Mouse (Mus musculus) olfactory bulb, adult 2 months (tissue): Measurements from ENCODE around the gene Gstcd. TPM values are rescaled to one million over a fixed set of nuclear protein-coding genes. Genes with fewer than 3 reads are reported as not detected.
A peak's percentile ranks its signal among the peaks of the same experiment; 100 is the strongest.

Source experiments
- H3K27ac ChIP-seq: fragments of 200-500 bp; 2 replicates; pipeline ENCODE4 v1.5.1; 2012; ENCODE audit warnings: low read depth, low read length; ENCODE audit not compliant: insufficient read depth
- H3K4me1 ChIP-seq: fragments of 200-500 bp; 2 replicates; pipeline ENCODE4 v1.6.1; 2012; ENCODE audit warnings: low read length; ENCODE audit not compliant: control insufficient read depth, insufficient read depth
- H3K4me3 ChIP-seq: fragments of 200-500 bp; 2 replicates; pipeline ENCODE4 v1.5.1; 2012; ENCODE audit warnings: mild to moderate bottlenecking, low read depth, low read length, moderate library complexity; ENCODE audit not compliant: insufficient read depth
- CTCF ChIP-seq: fragments of 200-500 bp; IDR thresholded peaks from 2 replicates; pipeline ENCODE4 v1.5.1; 2012; ENCODE audit warnings: low read depth, mild to moderate bottlenecking, low read length, moderate library complexity; ENCODE audit not compliant: insufficient read depth
- POLR2A ChIP-seq: fragments of 200-500 bp; IDR thresholded peaks from 2 replicates; pipeline ENCODE4 v1.6.1; 2012; ENCODE audit warnings: mild to moderate bottlenecking, low read depth, low read length, moderate library complexity; ENCODE audit not compliant: insufficient read depth
- WGBS: fragments of 180-500 bp; shearing (Covaris S2); methylation state at CpG from one replicate; pipeline ENCODE4 v1.1.7; 2018; 5-methylcytosine and 5-hydroxymethylcytosine counted together
- polyA plus RNA-seq: library from polyadenylated mRNA; stranded (reverse); fragments of >200 nt; gene quantifications from 2 replicates; pipeline ENCODE4 v1.2.4, GENCODE M21; 2012; ENCODE audit warnings: low replicate concordance; ENCODE audit not compliant: missing spikeins, insufficient read depth, insufficient read length

The Gstcd gene
- polyA plus RNA-seq, 1 experiment = not detected

DNA sequence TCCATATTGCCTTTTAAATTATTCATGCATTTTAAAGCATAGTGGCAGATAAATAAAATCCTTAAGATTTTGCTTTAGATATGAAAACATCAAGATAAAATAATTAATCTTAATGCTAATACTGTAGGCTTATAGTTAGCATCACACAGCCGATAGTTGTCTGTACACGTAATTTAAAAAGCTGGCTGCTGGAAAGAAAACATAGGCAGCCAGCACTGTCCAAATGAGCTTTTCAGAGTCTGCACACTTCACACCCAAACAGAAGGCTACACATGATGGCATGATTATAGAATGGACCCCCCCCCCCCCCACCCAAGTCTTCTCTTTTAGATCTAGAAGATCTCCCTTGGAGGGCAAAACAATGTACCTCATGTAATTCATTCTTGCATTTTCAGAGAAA, 109.9 kb downstream of the Gstcd start:
- Histone ChIP-seq H3K4me1 (no peaks in the 10 kb centered on the region), H3K4me3 (no peak overlapping the region), H3K27ac (no peak overlapping the region)
- TF ChIP-seq POLR2A (no peak), CTCF (no peak)
- WGBS = 94% methylated on average over 2 of the region's 2 CpGs

DNA sequence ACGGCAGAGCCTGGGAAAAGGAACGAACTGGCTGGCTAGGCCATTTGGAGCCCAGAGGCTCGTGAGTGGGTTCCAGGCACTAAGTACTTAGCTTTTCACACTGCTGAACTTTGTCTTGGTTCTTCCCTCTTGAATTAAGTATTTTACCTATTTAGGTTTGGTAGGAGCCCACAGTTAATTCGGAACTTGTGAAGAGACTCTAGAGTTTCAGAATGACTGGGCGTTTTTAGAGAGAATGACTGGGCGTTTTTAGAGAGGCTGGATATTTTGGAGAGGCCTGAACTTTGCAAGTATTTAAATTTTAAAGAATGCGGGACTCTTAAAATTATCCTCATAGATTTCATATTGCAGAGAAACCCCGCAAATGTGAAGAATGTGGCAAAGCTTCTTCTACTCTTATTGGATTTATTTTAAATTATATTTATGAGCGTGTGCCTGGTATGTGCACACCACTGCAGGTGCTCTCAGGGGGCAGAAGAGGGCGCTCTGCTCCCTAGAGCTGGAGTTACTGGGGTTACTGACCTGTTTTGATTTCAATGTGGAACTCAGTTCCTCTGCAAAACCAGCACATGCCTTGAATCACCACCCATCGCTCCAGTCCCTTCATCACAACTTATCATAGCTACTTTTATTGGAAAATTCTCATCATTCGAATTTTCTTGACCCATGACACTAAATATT, 111.9 kb downstream of the Gstcd start:
- H3K4me1 ChIP-seq = no peaks in the 10 kb centered on the region
- 96% methylated on average over 12 of the region's 12 CpGs for WGBS
- no peak overlapping the region for H3K27ac ChIP-seq
- no peak overlapping the region for H3K4me3 ChIP-seq
- no peak for TF ChIP-seq POLR2A
- no peak for TF ChIP-seq CTCF

DNA sequence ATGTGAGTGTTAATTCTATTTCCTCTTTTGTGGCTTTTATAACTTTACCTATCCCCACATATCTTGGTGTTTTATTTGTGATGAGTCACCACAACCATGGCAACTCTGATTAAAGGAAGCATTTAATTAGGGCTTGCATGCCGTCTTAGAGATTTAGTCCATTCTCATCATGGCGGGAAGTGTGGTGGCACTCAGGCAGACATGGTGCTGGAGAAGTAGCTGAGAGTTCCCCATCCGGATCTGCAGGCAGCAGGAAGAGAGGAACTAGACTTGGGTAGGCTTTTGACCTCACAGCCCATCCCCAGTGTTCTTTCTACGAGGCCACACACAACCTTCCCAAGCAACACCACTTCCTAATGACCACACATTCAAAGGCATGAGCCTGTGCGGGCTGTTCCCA, 125.6 kb downstream of the Gstcd start:
- no peak for TF ChIP-seq CTCF
- TF ChIP-seq POLR2A = no peak
- no peak overlapping the region for H3K4me3 ChIP-seq
- WGBS = 59% methylated on average over 5 of the region's 5 CpGs
- H3K27ac ChIP-seq = no peak overlapping the region
- H3K4me1 ChIP-seq = no peaks in the 10 kb centered on the region

DNA sequence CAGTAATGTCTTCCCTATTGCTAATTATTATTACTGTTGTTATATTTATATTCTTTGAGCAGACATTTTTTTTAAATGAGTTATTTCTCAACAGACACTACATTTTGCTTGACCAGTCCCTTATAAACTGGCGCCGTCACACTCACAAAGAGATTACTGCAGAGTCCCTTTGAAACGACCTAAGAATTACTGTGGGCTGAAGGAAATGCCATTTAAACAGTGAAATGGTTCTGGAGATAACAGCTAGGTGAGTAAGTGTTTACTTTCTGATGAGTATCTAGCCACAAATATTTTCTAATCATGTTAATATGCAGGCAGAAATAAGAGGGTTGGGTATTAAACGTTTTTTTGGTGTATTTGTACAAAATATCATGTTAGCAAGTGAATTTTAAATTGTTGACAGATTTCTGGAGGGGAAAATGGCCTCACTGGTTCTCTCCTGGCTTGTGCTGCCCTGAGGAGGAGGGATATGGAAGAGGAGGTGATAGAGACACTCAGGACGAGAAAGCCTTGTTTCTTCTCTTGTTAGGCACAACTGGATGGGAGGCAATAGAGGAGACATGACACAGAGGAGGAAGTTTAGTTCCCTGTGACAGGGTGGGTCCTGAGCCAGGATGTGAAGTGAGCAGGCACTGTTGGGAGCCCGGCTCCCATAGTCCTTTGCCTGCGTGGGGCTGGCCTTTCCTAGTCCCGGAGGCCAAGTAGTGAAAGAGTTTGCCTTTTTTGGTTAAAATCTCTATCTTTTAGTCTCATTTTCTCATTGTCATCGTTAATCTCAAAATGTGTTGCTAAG, 126.9 kb downstream of the Gstcd start:
- Histone ChIP-seq H3K4me3 (no peak overlapping the region), H3K27ac (no peak overlapping the region), H3K4me1 (no peaks in the 10 kb centered on the region)
- WGBS = 78% methylated on average over 9 of the region's 9 CpGs
- TF ChIP-seq CTCF = no peak
- TF ChIP-seq POLR2A = no peak

DNA sequence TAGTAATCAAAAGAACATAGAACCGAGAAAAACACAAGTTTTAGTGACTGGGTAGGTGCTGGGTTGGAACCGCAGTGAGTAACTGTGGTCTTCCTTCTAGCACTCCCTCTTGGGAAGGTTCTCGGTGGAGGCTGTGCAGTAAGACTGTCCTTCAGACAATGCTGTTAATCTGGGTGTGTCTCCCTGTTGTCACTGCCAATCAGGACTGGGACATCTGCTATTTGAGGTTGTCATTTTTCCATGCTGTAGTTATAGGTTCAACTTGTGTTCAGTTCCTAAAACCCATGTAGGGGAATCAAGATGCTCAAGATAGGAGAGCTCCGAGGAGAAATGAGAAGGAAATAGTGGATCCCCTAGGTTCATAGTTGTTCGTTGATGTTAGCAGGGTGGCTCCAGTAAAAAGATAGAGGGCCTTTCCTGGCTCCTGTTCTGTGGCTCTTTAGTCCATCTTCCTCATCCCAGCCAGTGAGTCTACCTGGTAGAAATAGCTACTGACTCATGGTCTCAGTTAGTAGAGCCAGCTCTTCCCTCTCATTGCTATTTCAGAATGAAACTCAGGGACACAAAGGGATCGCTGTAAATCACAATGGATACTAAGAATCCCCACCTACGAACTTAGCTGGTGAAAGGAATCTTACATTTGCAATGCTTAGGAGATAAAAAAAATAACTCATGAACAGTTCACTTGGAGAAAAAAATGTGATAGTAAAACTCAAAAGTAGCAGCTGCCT, 129.0 kb downstream of the Gstcd start:
- H3K4me3 ChIP-seq = no peak overlapping the region
- H3K27ac ChIP-seq = no peak overlapping the region
- TF ChIP-seq POLR2A (no peak), CTCF (no peak)
- H3K4me1 ChIP-seq = no peaks in the 10 kb centered on the region
- 88% methylated on average over 7 of the region's 7 CpGs for WGBS

DNA sequence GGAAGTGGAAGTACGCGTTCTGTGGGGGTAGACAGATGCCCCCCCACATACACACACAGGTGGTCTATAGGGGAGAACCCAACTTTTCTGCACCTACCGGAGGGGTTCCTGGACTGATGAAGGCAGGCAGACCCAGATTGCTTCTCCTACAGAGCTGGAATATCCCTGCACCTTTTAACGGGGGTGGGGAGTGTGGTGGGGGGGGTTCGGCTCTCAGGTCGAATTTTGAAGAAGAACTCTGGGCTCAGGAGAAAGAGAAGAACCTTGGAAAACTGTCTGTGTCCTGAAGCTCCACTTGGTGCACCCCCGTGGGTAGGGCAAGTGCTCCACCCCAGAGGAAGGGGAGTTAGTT, 141.3 kb downstream of the Gstcd start:
- 13% methylated on average over 7 of the region's 7 CpGs for WGBS
- H3K27ac ChIP-seq = no peak overlapping the region
- peak overlapping the region; percentile 62 for H3K4me3 ChIP-seq
- TF ChIP-seq POLR2A (no peak), CTCF (no peak)
- peaks cover 12% of the 10 kb centered on the region for H3K4me1 ChIP-seq

DNA sequence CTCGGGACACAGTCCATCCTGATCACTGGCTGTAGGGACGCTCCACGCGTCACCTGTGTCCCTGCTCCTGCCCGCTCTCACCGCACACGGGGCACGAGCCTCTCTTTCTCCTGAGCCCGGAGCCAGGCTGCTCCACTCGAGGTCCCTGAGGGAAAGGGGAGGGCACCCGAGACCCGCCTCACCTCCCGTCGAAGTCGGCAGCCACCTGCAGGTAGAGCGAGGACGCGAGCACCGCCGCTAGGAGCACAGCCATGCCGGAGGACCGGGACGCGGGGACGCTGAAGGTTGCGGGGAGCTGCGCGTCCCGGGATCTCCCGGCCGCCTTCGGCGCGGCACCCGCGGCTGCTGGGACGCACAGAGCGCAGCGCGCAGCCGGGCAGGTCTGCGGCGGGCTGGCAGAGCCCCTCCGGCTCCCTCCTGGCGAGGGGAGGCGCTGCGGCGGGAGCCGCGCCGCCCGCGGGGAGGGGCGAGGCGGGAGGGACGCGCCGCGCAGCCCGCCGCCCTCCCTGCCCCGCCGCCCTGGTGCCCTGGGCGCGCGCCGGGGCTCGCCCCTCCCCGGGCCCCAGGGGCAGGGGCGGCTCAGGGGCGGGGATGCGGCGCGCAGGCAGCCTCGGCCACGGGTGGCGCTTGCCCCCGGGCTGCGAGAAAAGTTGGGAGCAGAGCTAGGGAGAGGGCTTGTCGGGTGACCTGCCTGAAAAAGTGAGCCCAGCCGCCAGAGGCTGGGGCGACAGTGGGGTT, 141.9 kb downstream of the Gstcd start, which contains the start of gene Npnt:
Npnt (minus strand) TSS at position 501 of the 738 bp plus-strand sequence.
- Histone ChIP-seq H3K4me3 (peak within 1 kb of the TSS; percentile 62), H3K4me1 (peaks cover 12% of the 10 kb centered on the region), H3K27ac (no peak within 1 kb of the TSS)
- TF ChIP-seq POLR2A (no peak), CTCF (no peak)
- under 1% methylated on average over 82 of the region's 82 CpGs for WGBS

DNA sequence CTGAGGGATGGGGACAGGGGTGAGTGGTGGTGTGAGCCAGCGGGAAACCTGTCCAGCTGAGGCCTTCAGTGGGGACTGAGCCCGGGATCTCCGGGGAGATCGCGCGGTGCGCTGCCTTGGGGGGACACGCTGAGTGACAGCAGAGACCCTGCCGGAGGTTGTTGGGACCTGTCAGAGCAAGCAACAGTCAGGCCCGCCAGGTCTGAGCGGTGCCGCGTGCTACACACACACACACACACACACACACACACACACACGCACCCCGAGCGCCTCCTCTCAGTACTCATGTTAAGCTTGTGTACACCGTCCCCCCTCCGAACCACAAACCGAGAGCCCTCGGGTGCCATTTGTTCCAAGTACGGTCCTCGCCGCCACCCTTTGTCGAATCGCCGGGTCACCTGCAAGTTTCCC, 142.4 kb downstream of the Gstcd start:
- 2% methylated on average over 26 of the region's 26 CpGs for WGBS
- Histone ChIP-seq H3K4me3 (peak overlapping the region; percentile 62), H3K4me1 (peaks cover 12% of the 10 kb centered on the region), H3K27ac (no peak overlapping the region)
- no peak for TF ChIP-seq CTCF
- TF ChIP-seq POLR2A = no peak

DNA sequence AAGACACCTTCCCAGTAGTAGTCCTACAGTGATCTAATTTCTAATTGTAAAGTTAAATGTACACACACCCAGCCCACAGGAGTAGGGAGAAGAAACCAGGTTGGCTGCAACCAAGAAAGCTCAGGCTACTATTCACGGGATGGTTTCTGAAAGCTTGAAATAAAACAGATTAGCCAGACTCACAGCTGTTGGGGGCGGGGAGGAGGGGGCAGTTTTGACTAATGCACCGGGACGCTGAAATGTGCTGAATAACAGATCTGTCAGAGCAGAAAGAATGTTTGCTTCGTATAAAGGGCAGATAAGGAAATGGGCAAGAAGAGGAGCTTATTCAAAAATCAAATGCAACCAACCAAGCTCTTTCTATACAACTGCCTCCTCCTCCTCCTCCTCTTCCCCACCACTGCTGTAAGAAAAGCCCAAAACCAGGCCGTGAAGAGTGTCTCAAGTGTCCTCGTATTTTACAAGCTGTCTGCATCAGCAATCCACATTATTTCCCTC, 143.5 kb downstream of the Gstcd start:
- peaks cover 12% of the 10 kb centered on the region for H3K4me1 ChIP-seq
- TF ChIP-seq POLR2A = no peak
- no peak for TF ChIP-seq CTCF
- H3K27ac ChIP-seq = no peak overlapping the region
- H3K4me3 ChIP-seq = no peak overlapping the region
- WGBS = 25% methylated on average over 7 of the region's 7 CpGs
